ENCODE assay signal across 18 mouse cellular contexts in the genomic region with DNA sequence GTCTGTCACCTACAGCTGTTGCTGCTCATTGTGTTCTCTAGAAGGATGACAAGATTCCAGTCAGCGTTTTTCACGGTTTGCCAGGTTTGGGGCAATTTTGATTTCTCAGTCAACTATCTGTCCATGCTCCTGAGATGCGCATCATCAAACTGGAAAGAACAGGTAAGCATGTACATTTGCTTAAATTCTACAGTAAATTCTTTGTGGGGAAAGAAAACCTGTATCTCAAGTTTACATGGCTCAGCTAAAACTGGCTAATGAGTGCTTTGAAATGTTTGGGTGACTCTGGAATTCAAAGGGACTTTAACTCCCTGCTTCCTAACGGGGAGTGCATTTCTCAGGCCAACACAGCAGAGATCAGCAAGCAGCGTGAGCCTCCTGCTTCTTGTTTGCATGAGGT. TPM values are rescaled to one million over a fixed set of nuclear protein-coding genes. Genes with fewer than 3 reads are reported as not detected.
"Had no signal": no experiment of that assay in that cellular context is flagged by ENCODE, and none has a peak within 500 bp of the region (broad histone marks: within the 10 kb centered on the region; RNA-seq: fewer than 3 reads in every experiment).

No protein-coding gene starts in this region.

- H3K4me2 ChIP-seq: limb, embryonic 13.5 days; lung, embryonic 15.5 days; midbrain, embryonic 11.5 days; midbrain, embryonic 15.5 days; neural tube, embryonic 12.5 days had no signal

- H3K9me3 ChIP-seq: limb, embryonic 13.5 days; lung, embryonic 15.5 days; megakaryocyte, embryonic 14.5 days; midbrain, embryonic 15.5 days; neural tube, embryonic 12.5 days had no signal

- H3K27me3 ChIP-seq: limb, embryonic 13.5 days; lung, embryonic 15.5 days; megakaryocyte, embryonic 14.5 days; midbrain, embryonic 15.5 days; neural tube, embryonic 12.5 days had no signal

- DNase-seq: left cerebral cortex, postnatal 4 days; lung, postnatal 14 days; right cerebral cortex, postnatal 4 days; spleen, adult 18-20 months; thymus, adult 18-20 months; thymus, postnatal 14 days had no signal

- H3K4me3 ChIP-seq: limb, embryonic 13.5 days; lung, embryonic 15.5 days; megakaryocyte, embryonic 14.5 days; midbrain, embryonic 15.5 days; neural tube, embryonic 12.5 days had no signal

- H3K27ac ChIP-seq: limb, embryonic 13.5 days; lung, embryonic 15.5 days; macrophage; midbrain, embryonic 15.5 days; neural tube, embryonic 12.5 days had no signal

- ATAC-seq: intestine, embryonic 16.5 days; midbrain, embryonic 15.5 days had no signal

- H3K4me1 ChIP-seq: neural tube, embryonic 12.5 days had no signal

- H3K36me3 ChIP-seq: limb, embryonic 13.5 days; lung, embryonic 15.5 days; midbrain, embryonic 15.5 days; neural tube, embryonic 12.5 days had no signal

- H3K9ac ChIP-seq: limb, embryonic 13.5 days; lung, embryonic 15.5 days; midbrain, embryonic 15.5 days; neural tube, embryonic 12.5 days had no signal

RNA-seq across cellular contexts. Expression of gene Mfsd4b1, which starts 36.9 kb away (rescaled TPM):
- total RNA-seq: monocyte, adult 5-6 weeks; neutrophil, adult 5-6 weeks had no signal
- polyA plus RNA-seq: large intestine, adult 2 months; macrophage; midbrain, embryonic 11.5 days; neural tube, embryonic 12.5 days; stomach, embryonic 14.5 days had no signal
